Mouse (Mus musculus) CH12.LX (cell line): Measurements from ENCODE around the gene Zfhx3. TPM values are rescaled to one million over a fixed set of nuclear protein-coding genes. Genes with fewer than 3 reads are reported as not detected.

Source experiments
- DNase-seq: peaks from one replicate; pipeline ENCODE4 v3.0.0-alpha.2; 2013; ENCODE audit errors: extremely low read depth
- H3K27ac ChIP-seq: 2 replicates; pipeline ENCODE4 v1.5.1; 2012; ENCODE audit warnings: low read depth, mild to moderate bottlenecking, control low read depth, moderate library complexity; ENCODE audit not compliant: insufficient read depth
- H3K27me3 ChIP-seq: replicated peaks from 2 replicates; pipeline ENCODE3; 2012; ENCODE audit warnings: inconsistent platforms
- H3K36me3 ChIP-seq, 2 experiments: replicated peaks in 1 of 2; 2 replicates each; pipeline versions ENCODE3 to v1.6.1; 2012; ENCODE audit warnings: inconsistent platforms in 1 of 2, low read length in 1 of 2, mild to moderate bottlenecking in 1 of 2, mixed read lengths in 1 of 2, moderate library complexity in 1 of 2; ENCODE audit not compliant: control insufficient read depth in 1 of 2, insufficient read depth in 1 of 2
- H3K4me1 ChIP-seq, 2 experiments: 2 replicates each; pipeline ENCODE4 v1.6.1; 2012; ENCODE audit warnings: inconsistent platforms in 1 of 2, moderate library complexity in 1 of 2; ENCODE audit not compliant: insufficient read depth in 2 of 2, control insufficient read depth in 1 of 2
- H3K4me2 ChIP-seq: 2 replicates; pipeline ENCODE4 v1.6.1; 2012; ENCODE audit warnings: low read depth, mild to moderate bottlenecking, control low read depth; ENCODE audit not compliant: poor library complexity, insufficient read depth, severe bottlenecking
- H3K4me3 ChIP-seq, 3 experiments: fragments of 150-350 bp in 1 of 3; sonication (generic) in 1 of 3; replicated peaks in 1 of 3; 2 replicates each; pipeline versions ENCODE3 to v1.5.1; 2011 to 2012; ENCODE audit warnings: low read depth in 2 of 3, low read length in 2 of 3, mild to moderate bottlenecking in 2 of 3, moderate library complexity in 2 of 3, control low read depth in 1 of 3, improper control_type of control experiment in 1 of 3, inconsistent platforms in 1 of 3, mixed read lengths in 1 of 3; ENCODE audit not compliant: poor library complexity in 1 of 3
- H3K79me2 ChIP-seq: replicated peaks from 2 replicates; pipeline ENCODE4 v1.6.1; 2012; ENCODE audit warnings: mild to moderate bottlenecking, moderate library complexity; ENCODE audit not compliant: control insufficient read depth, poor library complexity, insufficient read depth, severe bottlenecking; ENCODE audit errors: extremely low read depth
- H3K9ac ChIP-seq: 2 replicates; pipeline ENCODE4 v1.6.1; 2012; ENCODE audit warnings: low read depth, mild to moderate bottlenecking, control low read depth, moderate library complexity; ENCODE audit not compliant: insufficient read depth
- H3K9me3 ChIP-seq: replicated peaks from 2 replicates; pipeline ENCODE3; 2012; ENCODE audit warnings: low read length, inconsistent platforms, mixed read lengths
- BHLHE40 ChIP-seq: IDR thresholded peaks from 2 replicates; pipeline ENCODE4 v1.6.1; 2011; ENCODE audit warnings: mild to moderate bottlenecking, low read depth, low read length, improper control_type of control experiment
- CHD2 ChIP-seq: IDR thresholded peaks from 2 replicates; pipeline ENCODE4 v1.6.1; 2011; ENCODE audit warnings: low read length, improper control_type of control experiment
- E2F4 ChIP-seq: IDR thresholded peaks from 2 replicates; pipeline ENCODE4 v1.6.1; 2011; ENCODE audit warnings: low read depth, low read length, improper control_type of control experiment; ENCODE audit not compliant: insufficient replicate concordance
- EP300 ChIP-seq: IDR thresholded peaks from 2 replicates; pipeline ENCODE4 v1.6.1; 2011; ENCODE audit warnings: low read length, improper control_type of control experiment
- KAT2A ChIP-seq: IDR thresholded peaks from 2 replicates; pipeline ENCODE4 v1.6.1; 2012; ENCODE audit warnings: low read length, improper control_type of control experiment, inconsistent platforms; ENCODE audit not compliant: insufficient replicate concordance
- MAFK ChIP-seq: IDR thresholded peaks from 2 replicates; pipeline ENCODE4 v1.6.1; 2011; ENCODE audit warnings: low read length, improper control_type of control experiment; ENCODE audit not compliant: insufficient replicate concordance
- MAX ChIP-seq: IDR thresholded peaks from 2 replicates; pipeline ENCODE4 v1.6.1; 2011; ENCODE audit warnings: low read length, improper control_type of control experiment
- MEF2A ChIP-seq: IDR thresholded peaks from 2 replicates; pipeline ENCODE4 v1.6.1; 2014; ENCODE audit warnings: low read depth, mild to moderate bottlenecking, inconsistent platforms, low read length, improper control_type of control experiment, borderline replicate concordance
- MYC ChIP-seq: IDR thresholded peaks from 2 replicates; pipeline ENCODE4 v1.6.1; 2011; ENCODE audit warnings: low read depth, mild to moderate bottlenecking, improper control_type of control experiment, low read length
- NRF1 ChIP-seq: IDR thresholded peaks from 2 replicates; pipeline ENCODE4 v1.6.1; 2014; ENCODE audit warnings: low read depth, mild to moderate bottlenecking, inconsistent platforms, low read length, improper control_type of control experiment, moderate library complexity
- PAX5 ChIP-seq: IDR thresholded peaks from 2 replicates; pipeline ENCODE4 v1.6.1; 2012; ENCODE audit warnings: low read length, inconsistent platforms, mixed read lengths
- RAD21 ChIP-seq: IDR thresholded peaks from 2 replicates; pipeline ENCODE4 v1.6.1; 2011; ENCODE audit warnings: low read depth, mild to moderate bottlenecking, low read length, improper control_type of control experiment, moderate library complexity
- RCOR1 ChIP-seq: conservative IDR thresholded peaks from 2 replicates; pipeline ENCODE4 v1.6.1; 2012; ENCODE audit warnings: low read depth, mild to moderate bottlenecking, inconsistent platforms, low read length, improper control_type of control experiment
- SIN3A ChIP-seq: IDR thresholded peaks from 2 replicates; pipeline ENCODE4 v1.6.1; 2012; ENCODE audit warnings: low read length, improper control_type of control experiment, inconsistent platforms
- TBP ChIP-seq: conservative IDR thresholded peaks from 2 replicates; pipeline ENCODE4 v1.6.1; 2011; ENCODE audit warnings: low read depth, low read length, improper control_type of control experiment
- TCF12 ChIP-seq: IDR thresholded peaks from 2 replicates; pipeline ENCODE4 v1.6.1; 2014; ENCODE audit warnings: low read depth, mild to moderate bottlenecking, inconsistent platforms, low read length, improper control_type of control experiment
- USF1 ChIP-seq: IDR thresholded peaks from 2 replicates; pipeline ENCODE4 v1.6.1; 2014; ENCODE audit warnings: low read depth, mild to moderate bottlenecking, inconsistent platforms, low read length, improper control_type of control experiment
- USF2 ChIP-seq: conservative IDR thresholded peaks from 2 replicates; pipeline ENCODE4 v1.6.1; 2011; ENCODE audit warnings: low read depth, low read length, improper control_type of control experiment
- ZC3H11A ChIP-seq: IDR thresholded peaks from 2 replicates; pipeline ENCODE4 v1.6.1; 2012; ENCODE audit warnings: low read depth, mild to moderate bottlenecking, inconsistent platforms, low read length, improper control_type of control experiment
- ZMIZ1 ChIP-seq: IDR thresholded peaks from 2 replicates; pipeline ENCODE4 v1.6.1; 2012; ENCODE audit warnings: low read depth, mild to moderate bottlenecking, inconsistent platforms, low read length, improper control_type of control experiment
- ZNF384 ChIP-seq: IDR thresholded peaks from 2 replicates; pipeline ENCODE4 v1.6.1; 2012; ENCODE audit warnings: low read depth, low read length, improper control_type of control experiment, inconsistent platforms
- dilution Hi-C: fragments of 300-500 bp; cut with MboI; formaldehyde crosslinking; loops from 2 replicates; pipeline ENCODE4 v1.14.3; 2020; ENCODE audit warnings: low sequenced_read_pairs; ENCODE audit not compliant: extremely low pct_unique_long_range_greater_than_20kb, extremely low pct_ligation_motif_present
- in situ Hi-C: fragments of 300-500 bp; cut with MboI; formaldehyde crosslinking; loops from 3 replicates; pipeline ENCODE4 v1.14.3; 2019; ENCODE audit warnings: low sequenced_read_pairs, low pct_ligation_motif_present, low pct_unique_long_range_greater_than_20kb, mixed read lengths
- polyA plus RNA-seq: library from polyadenylated mRNA; unstranded; fragments of >175 nt; gene quantifications from 2 replicates; pipeline ENCODE4 v1.2.1, GENCODE M21; 2012; ENCODE audit warnings: low read depth; ENCODE audit not compliant: insufficient read length
- total RNA-seq, 2 experiments: library from RNA; depleted of rRNA; stranded (reverse); fragments of 300-350 nt in 1 of 2; fragments of >200 nt in 1 of 2; gene quantifications; 2 replicates each; pipeline ENCODE4 v1.2.3; 2012 to 2014

Gene Zfhx3
- total and polyA plus RNA-seq, 3 experiments = 0.05 to 0.76 (median 0.68) TPM

DNA sequence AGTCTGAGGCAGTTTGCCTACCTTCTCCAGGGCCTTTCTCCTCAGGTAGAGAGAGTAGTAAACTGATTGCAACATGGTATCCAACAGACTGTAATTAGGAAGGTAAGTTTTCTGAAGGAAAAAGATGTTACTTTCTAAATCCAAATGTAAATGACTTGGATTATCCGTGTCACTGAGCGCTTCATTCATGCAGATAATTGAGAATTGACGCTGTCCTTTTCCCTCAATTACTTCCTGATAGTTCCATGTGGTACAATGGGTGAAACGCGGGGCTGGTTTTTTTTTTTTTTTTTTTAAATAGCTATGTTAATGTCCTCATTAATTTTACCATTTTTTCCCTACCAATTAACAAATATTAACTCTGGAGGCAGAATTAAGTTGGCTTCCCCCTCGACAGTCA lies 896.3 kb downstream of the Zfhx3 start:
- Histone ChIP-seq H3K36me3 (no peaks in the 10 kb centered on the region), H3K4me2 (no peak overlapping the region), H3K9ac (no peak overlapping the region), H3K4me1 (no peaks in the 10 kb centered on the region), H3K27me3 (no peaks in the 10 kb centered on the region), H3K27ac (no peak overlapping the region), H3K9me3 (no peaks in the 10 kb centered on the region), H3K4me3 (no peak overlapping the region), H3K79me2 (no peaks in the 10 kb centered on the region)
- TF ChIP-seq ZMIZ1 (no peak), MYC (no peak), MAX (no peak)
- in situ Hi-C loops (no loop called here), dilution Hi-C loops (no loop called here)
- DNase-seq = no peak

DNA sequence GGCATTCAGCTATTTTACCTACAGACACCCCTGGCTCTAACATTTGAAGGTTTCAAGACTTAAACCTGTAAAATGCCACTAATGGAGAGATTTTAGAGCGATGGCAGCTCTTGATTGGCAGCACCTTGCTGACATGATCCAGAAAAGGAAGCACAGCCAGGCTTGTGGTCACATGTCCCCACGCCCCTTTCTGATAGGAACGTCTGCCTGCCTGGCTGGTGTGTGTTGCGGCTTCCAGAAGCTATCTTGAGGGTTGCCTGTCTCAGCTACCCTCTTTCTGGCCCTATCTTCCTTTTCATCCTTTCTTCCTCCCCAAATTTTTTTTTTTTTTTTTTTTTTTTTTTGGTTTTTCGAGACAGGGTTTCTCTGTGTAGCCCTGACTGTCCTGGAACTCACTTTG lies 899.9 kb downstream of the Zfhx3 start:
- dilution Hi-C loops = no loop called here
- in situ Hi-C loops = no loop called here

GRCm38 (mm10) chr8:108846174-108846573 lies 903.7 kb downstream of the Zfhx3 start:
- TF ChIP-seq RAD21 (no peak), TCF12 (no peak), NRF1 (no peak), MYC (no peak), MEF2A (no peak), SIN3A (no peak), TBP (no peak), RCOR1 (no peak), BHLHE40 (no peak), PAX5 (no peak), EP300 (no peak), E2F4 (no peak), KAT2A (no peak), ZNF384 (no peak), USF2 (no peak), USF1 (no peak), CHD2 (no peak)
- dilution Hi-C loops (no loop called here), in situ Hi-C loops (no loop called here)
- no peaks in the 10 kb centered on the region for H3K36me3 ChIP-seq
- no peaks in the 10 kb centered on the region for H3K9me3 ChIP-seq
- H3K79me2 ChIP-seq = no peaks in the 10 kb centered on the region
- no peaks in the 10 kb centered on the region for H3K27me3 ChIP-seq
- H3K27ac ChIP-seq = no peak overlapping the region
- no peak overlapping the region for H3K9ac ChIP-seq
- peaks cover 12 to 24% of the 10 kb centered on the region in 2 experiments for H3K4me1 ChIP-seq
- H3K4me2 ChIP-seq = no peak overlapping the region
- no peak overlapping the region for H3K4me3 ChIP-seq
- DNase-seq = no peak

More for the DNA sequence above, 899.9 kb downstream of the Zfhx3 start:
- no peak for TF ChIP-seq MAFK
- no peak for TF ChIP-seq ZC3H11A
- no peak for TF ChIP-seq BHLHE40
- no peaks in the 10 kb centered on the region for H3K79me2 ChIP-seq
- H3K27me3 ChIP-seq = no peaks in the 10 kb centered on the region
- no peaks in the 10 kb centered on the region for H3K9me3 ChIP-seq
- H3K27ac ChIP-seq = no peak overlapping the region
- H3K4me1 ChIP-seq = peaks cover 0 to 6% of the 10 kb centered on the region in 2 experiments; a peak in 2 of 4 replicates
- no peak for DNase-seq
- no peaks in the 10 kb centered on the region for H3K36me3 ChIP-seq
- no peak overlapping the region for H3K4me3 ChIP-seq
- no peak overlapping the region for H3K9ac ChIP-seq
- H3K4me2 ChIP-seq = no peak overlapping the region
